Mouse (Mus musculus) lung, embryonic 15.5 days (tissue): ENCODE data around the gene Vstm5. TPM values are rescaled to one million over a fixed set of nuclear protein-coding genes. Genes with fewer than 3 reads are reported as not detected.
"Not testable (repeated sequence)": the region's sequence is repeated elsewhere in the genome, so short reads cannot be mapped to it uniquely, and the experiment has no call there.

Experiments used
- ATAC-seq: fragments of 200-750 bp; cut with Nextera tagmentation; 2 replicates; pipeline ENCODE4 v1.8.0; 2017; ENCODE audit warnings: moderate number of reproducible peaks, borderline replicate concordance; ENCODE audit not compliant: low FRiP score, low TSS enrichment; ENCODE audit errors: extremely low read depth
- H3K27ac ChIP-seq: fragments of 300-500 bp; sonication (generic); 2 replicates; pipeline ENCODE4 v1.5.1; 2015; ENCODE audit warnings: moderate library complexity, mild to moderate bottlenecking, inconsistent platforms
- H3K27me3 ChIP-seq: fragments of 300-500 bp; sonication (generic); 2 replicates; pipeline ENCODE4 v1.6.1; 2015; ENCODE audit warnings: inconsistent platforms
- H3K36me3 ChIP-seq: fragments of 300-500 bp; sonication (generic); 2 replicates; pipeline ENCODE4 v1.6.1; 2015; ENCODE audit warnings: inconsistent platforms
- H3K4me1 ChIP-seq: fragments of 300-500 bp; sonication (generic); 2 replicates; pipeline ENCODE4 v1.6.1; 2015; ENCODE audit warnings: inconsistent platforms
- H3K4me2 ChIP-seq: fragments of 300-500 bp; sonication (generic); 2 replicates; pipeline ENCODE4 v1.6.1; 2015; ENCODE audit warnings: inconsistent platforms, mild to moderate bottlenecking, moderate library complexity
- H3K4me3 ChIP-seq: fragments of 300-500 bp; sonication (generic); 2 replicates; pipeline ENCODE4 v1.5.1; 2015; ENCODE audit warnings: mild to moderate bottlenecking, inconsistent platforms
- H3K9ac ChIP-seq: fragments of 300-500 bp; sonication (generic); 2 replicates; pipeline ENCODE4 v1.6.1; 2015; ENCODE audit warnings: inconsistent platforms
- H3K9me3 ChIP-seq: fragments of 300-500 bp; sonication (generic); 2 replicates; pipeline ENCODE4 v1.6.1; 2016; ENCODE audit warnings: inconsistent platforms
- whole genome bisulfite sequencing: fragments of 180-500 bp; shearing (Covaris S2); methylation state at CpG from one replicate; pipeline ENCODE4 v1.1.7; 2015; 5-methylcytosine and 5-hydroxymethylcytosine counted together
- polyA plus RNA-seq: library from polyadenylated mRNA; unstranded; fragments of >200 nt; fragmentation: Nextera tagmentation; extraction: Ambion mirVana; gene quantifications from 2 replicates; pipeline ENCODE4 v1.2.1, GENCODE M21; 2015

Vstm5 gene
- polyA plus RNA-seq, 1 experiment from 2014 or later: 0.82 TPM

DNA sequence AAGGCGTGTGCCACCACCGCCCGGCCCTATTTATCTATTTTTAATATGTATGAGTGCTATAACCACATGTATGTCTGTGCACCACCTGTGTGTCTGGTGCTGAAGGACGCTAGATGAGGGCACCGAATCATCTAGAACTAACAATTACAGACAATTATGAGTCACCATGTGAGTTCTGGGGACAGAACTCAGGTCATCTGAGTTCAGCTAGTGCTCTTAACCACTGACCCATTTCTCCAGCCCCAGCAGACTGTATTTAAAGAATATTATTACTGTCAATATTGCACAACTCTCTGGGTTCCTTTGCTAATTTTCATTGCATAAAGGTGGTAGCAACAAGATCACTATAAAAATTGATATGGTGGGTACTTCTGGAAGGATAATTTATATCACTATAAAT lies 61.2 kb downstream of the Vstm5 start:
- H3K9me3 ChIP-seq: no peaks in the 10 kb centered on the region
- no peak overlapping the region for H3K4me2 ChIP-seq
- no peaks in the 10 kb centered on the region for H3K36me3 ChIP-seq
- H3K9ac ChIP-seq: no peak overlapping the region
- peaks cover 7% of the 10 kb centered on the region for H3K4me1 ChIP-seq
- H3K4me3 ChIP-seq: no peak overlapping the region
- H3K27me3 ChIP-seq: no peaks in the 10 kb centered on the region
- no peak overlapping the region for H3K27ac ChIP-seq
- WGBS: 84% methylated on average over 5 of the region's 5 CpGs
- ATAC-seq: no peak

DNA sequence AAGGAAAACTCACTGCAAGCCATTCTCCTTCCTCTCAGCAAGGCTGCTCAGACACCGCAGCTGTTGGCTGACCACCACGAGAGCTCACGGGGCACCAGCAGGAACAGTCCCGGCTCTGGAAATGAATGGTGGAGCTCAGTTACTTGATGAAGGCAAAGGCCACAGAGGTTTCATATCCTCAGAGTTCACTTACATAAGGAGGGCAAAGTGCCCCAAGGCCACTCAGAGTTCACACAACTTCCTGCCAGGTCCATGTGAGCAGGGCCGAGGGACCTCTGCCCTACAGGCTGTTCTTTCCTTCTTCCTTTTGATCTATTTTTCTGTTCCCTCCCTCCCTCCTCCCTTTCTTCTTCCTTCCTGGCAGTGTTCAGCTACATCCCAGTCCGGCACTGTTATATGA lies 62.6 kb downstream of the Vstm5 start:
- Histone ChIP-seq H3K27me3 (no peaks in the 10 kb centered on the region), H3K4me1 (peaks cover 7% of the 10 kb centered on the region), H3K27ac (peak overlapping the region; percentile 89), H3K4me3 (peak overlapping the region; percentile 17), H3K36me3 (no peaks in the 10 kb centered on the region), H3K4me2 (peak overlapping the region; percentile 38), H3K9me3 (no peaks in the 10 kb centered on the region), H3K9ac (no peak overlapping the region)
- peak; percentile 10 for ATAC-seq
- WGBS: 6% methylated on average over 6 of the region's 6 CpGs

DNA sequence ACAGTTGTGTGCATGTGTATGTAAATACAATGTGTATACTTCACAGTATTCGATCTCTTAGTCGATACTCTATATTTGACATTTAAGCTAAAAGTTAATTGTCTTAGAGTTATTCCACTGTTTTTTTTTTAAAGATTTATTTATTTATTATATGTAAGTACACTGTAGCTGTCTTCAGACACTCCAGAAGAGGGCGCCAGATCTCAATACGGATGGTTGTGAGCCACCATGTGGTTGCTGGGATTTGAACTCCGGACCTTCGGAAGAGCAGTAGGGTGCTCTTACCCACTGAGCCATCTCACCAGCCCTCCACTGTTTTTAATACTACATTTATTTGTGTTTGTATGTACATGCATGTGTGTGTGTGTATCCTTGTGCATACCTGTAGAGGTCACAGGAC lies 63.2 kb downstream of the Vstm5 start:
- not testable (repeated sequence) for H3K9ac ChIP-seq, H3K4me3 ChIP-seq, H3K36me3 ChIP-seq, H3K27ac ChIP-seq, H3K27me3 ChIP-seq, H3K4me2 ChIP-seq, H3K9me3 ChIP-seq, H3K4me1 ChIP-seq, ATAC-seq
- WGBS: 73% methylated on average over 6 of the region's 6 CpGs

DNA sequence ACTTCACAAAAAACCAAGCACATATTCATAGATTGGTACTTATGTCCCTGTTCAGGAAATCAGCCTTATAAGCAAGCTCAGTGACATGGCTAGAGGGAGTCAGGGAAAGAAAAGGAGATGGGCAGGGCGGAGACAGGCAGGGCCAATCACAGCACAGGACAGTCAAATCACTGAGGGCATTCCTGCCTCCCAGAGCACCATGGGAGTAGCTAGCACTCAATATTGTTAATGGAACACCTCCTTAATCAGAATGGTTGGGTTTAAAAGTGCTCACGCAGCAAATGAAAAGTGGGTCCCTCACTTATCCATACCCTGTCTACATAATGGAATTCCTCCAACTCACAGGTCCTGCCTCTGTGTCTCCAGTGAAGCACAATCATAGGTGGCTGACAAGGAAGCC lies 64.0 kb downstream of the Vstm5 start:
- Histone ChIP-seq H3K9ac (no peak overlapping the region), H3K4me1 (peaks cover 14% of the 10 kb centered on the region), H3K27ac (no peak overlapping the region), H3K4me2 (no peak overlapping the region), H3K9me3 (no peaks in the 10 kb centered on the region), H3K36me3 (peaks cover 4% of the 10 kb centered on the region; the same call in 1 of the 2 replicates), H3K27me3 (no peaks in the 10 kb centered on the region), H3K4me3 (no peak overlapping the region)
- ATAC-seq: no peak
- 71% methylated on average over 2 of the region's 2 CpGs for WGBS

DNA sequence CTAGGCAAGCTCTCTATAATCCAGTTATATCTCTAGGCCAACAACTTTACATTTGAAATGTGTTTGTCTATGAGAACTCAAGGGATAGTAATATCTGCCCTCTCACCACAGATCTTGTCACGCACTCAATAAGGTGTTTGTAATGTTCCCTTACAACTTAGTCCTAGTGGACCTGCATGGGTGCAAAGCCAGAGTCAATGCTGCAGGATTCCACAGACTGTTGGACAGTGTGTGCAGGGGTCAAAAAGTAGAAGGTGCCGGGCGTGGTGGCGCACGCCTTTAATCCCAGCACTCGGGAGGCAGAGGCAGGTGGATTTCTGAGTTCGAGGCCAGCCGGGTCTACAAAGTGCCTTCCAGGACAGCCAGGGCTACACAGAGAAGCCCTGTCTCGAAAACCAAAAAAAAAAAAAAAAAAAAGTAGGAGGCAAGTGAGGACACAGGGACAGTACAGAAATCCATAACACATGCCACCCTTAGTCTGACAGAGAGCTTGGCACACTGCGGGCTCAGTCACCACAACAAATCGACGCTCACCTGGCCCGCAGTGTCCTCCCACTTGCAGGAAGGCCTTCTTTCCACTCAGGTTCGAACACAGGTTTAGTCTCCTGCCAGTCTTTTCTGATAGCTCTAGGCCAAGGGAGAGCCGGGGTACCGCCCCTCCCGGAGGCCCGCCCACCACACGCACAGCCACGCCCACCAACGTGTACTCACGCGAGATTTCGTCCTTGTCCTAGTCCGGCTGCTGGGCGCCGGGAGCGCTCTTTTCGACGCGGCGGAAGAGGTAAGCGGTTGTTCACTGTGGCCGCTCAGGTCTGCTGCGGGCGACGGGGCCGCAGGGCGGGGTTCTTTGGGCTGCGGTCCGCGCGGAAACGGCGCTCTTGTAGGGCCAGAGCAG lies 66.9 kb downstream of the Vstm5 start, which contains the start of gene Taf1d:
Gene Taf1d, plus strand, starts transcription at position 712 of the 895 bp plus-strand sequence.
- peak within 1 kb of the TSS; percentile 72 for H3K4me3 ChIP-seq
- peak within 1 kb of the TSS; percentile 91 for H3K9ac ChIP-seq
- no peaks in the 10 kb centered on the region for H3K9me3 ChIP-seq
- WGBS: 11% methylated on average over 45 of the region's 45 CpGs
- H3K4me1 ChIP-seq: peaks cover 28% of the 10 kb centered on the region
- H3K27me3 ChIP-seq: no peaks in the 10 kb centered on the region
- peak within 1 kb of the TSS; percentile 91 for H3K27ac ChIP-seq
- ATAC-seq: peak; percentile 98
- peaks cover 23% of the 10 kb centered on the region for H3K36me3 ChIP-seq
- H3K4me2 ChIP-seq: peak within 1 kb of the TSS; percentile 60

DNA sequence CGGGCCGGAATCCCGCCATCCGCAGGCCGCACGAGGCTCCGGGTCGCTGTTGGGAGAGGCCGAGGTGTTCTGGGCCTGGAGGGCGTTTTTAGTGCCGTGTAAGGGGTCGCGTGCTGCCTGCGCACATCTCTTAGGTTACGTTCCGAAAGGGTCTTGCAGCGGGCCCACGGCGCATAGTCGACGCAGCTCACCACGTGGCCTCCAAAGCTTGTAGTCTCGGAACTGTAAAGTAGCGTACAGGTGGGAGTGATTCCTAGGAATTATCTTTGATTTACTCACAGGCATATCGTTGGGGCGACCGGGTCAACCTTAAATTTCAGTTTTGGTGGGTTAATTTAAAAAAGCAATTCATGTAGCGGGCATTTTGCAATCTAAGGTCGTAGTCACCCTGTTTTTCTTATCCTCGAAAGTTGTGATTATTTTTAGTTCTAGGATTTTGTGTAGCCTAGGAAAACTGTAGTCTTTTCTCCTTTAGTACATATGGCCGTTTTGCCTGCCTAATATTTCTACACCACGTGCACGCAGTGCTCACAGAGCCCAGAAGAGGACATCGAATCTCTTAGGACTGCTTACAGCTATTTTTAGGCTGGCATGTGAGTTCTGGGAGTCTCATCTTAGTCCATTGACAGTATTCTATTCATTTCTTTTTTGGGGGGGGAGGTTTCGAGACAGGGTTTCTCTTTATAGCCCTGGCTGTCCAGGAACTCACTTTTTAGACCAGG lies 67.7 kb downstream of the Vstm5 start, which contains the start of gene 4931406C07Rik:
Gene 4931406C07Rik, minus strand, starts transcription at position 51 of the 722 bp plus-strand sequence.
- under 1% methylated on average over 35 of the region's 35 CpGs for WGBS
- Histone ChIP-seq H3K9ac (peak within 1 kb of the TSS; percentile 91), H3K4me2 (peak within 1 kb of the TSS; percentile 60), H3K36me3 (peaks cover 27% of the 10 kb centered on the region), H3K27me3 (no peaks in the 10 kb centered on the region), H3K4me1 (peaks cover 21% of the 10 kb centered on the region), H3K27ac (peak within 1 kb of the TSS; percentile 91), H3K4me3 (peak within 1 kb of the TSS; percentile 72), H3K9me3 (no peaks in the 10 kb centered on the region)
- peak; percentile 73 for ATAC-seq

DNA sequence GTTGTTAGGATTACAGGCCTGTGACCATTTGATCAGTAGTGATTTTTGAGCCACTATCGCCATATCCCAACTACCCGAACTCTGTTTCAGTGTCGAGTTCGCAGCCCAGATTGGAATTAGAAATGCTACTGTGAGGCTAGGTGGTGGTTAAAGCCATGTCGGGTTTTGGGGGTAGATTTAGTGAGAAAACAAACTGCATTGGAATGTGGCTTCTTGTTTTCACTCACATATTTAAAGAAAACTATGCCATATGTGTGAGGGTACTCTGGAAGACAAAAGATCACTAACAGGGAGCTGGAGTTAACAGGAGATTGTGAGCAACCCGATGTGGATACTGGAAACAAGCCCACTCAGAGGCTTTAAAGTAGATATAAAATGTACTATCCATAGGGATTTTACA lies 68.4 kb downstream of the Vstm5 start:
- H3K4me3 ChIP-seq: peak overlapping the region; percentile 72
- peak overlapping the region; percentile 91 for H3K9ac ChIP-seq
- peaks cover 21% of the 10 kb centered on the region for H3K4me1 ChIP-seq
- H3K27ac ChIP-seq: 0 out of 2 replicates have a peak overlapping the region, but pooled peaks have one; percentile 22
- H3K36me3 ChIP-seq: peaks cover 34% of the 10 kb centered on the region
- H3K4me2 ChIP-seq: peak overlapping the region; percentile 60
- WGBS: 3% methylated on average over 6 of the region's 6 CpGs
- no peak for ATAC-seq
- no peaks in the 10 kb centered on the region for H3K9me3 ChIP-seq
- H3K27me3 ChIP-seq: no peaks in the 10 kb centered on the region

DNA sequence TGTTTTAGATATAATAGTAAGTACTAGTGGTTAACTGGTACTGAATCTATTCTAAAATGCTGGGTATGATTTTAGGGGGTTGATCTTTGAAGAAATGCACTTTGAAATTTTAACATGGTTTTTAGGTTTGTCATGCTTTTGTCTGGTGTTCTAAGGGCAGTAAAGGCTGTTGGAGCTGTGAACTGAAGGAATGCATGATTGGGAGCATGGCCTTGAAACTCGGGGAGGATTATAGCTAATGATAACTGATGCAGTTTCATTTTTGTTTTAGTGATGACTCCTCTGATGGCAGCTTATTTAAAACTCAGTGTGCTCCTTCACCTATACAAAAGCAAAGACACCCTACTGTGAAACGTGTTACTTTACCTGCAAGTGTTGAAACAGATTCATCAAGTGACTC lies 69.4 kb downstream of the Vstm5 start:
- no peaks in the 10 kb centered on the region for H3K27me3 ChIP-seq
- peaks cover 21% of the 10 kb centered on the region for H3K4me1 ChIP-seq
- H3K9ac ChIP-seq: no peak overlapping the region
- WGBS: 41% methylated on average over 2 of the region's 2 CpGs
- peak overlapping the region; percentile 60 for H3K4me2 ChIP-seq
- no peak overlapping the region for H3K4me3 ChIP-seq
- H3K36me3 ChIP-seq: peaks cover 40% of the 10 kb centered on the region
- H3K9me3 ChIP-seq: no peaks in the 10 kb centered on the region
- ATAC-seq: no peak
- H3K27ac ChIP-seq: no peak overlapping the region

Other genes with a start within 250 kb of the Vstm5 start
- 31.7 and 38.6 TPM in 2 replicates for gene Panx1, start 193.6 kb upstream of the Vstm5 start, polyA plus RNA-seq
- not detected in 2 replicates for gene Hephl1, start 126.9 kb upstream of the Vstm5 start, polyA plus RNA-seq
- gene Med17, start 40.9 kb downstream of the Vstm5 start, polyA plus RNA-seq: 34.4 and 35.7 TPM in 2 replicates
- gene Taf1d, start 67.2 kb downstream of the Vstm5 start, polyA plus RNA-seq: 67.5 and 67.7 TPM in 2 replicates
- gene 4931406C07Rik, start 67.4 kb downstream of the Vstm5 start, polyA plus RNA-seq: 9.0 and 10.0 TPM in 2 replicates
- gene Cep295, start 118.7 kb downstream of the Vstm5 start, polyA plus RNA-seq: 13.8 and 16.5 TPM in 2 replicates